Comparison of ENCODE assay signal across 8 mouse cellular contexts in genomic region chr11:75133951-75134350, GRCm38 (mm10). TPM values are rescaled to one million over a fixed set of nuclear protein-coding genes. Genes with fewer than 3 reads are reported as not detected.
DNase-seq lines count a peak whose midpoint lies in the region; ATAC-seq and TF ChIP-seq lines count a peak whose summit lies in the region.

No protein-coding gene starts in this region.

- no peak overlapping the region for H3K4me3 ChIP-seq in gastrocnemius, adult 2 months
- no peak overlapping the region for H3K4me3 ChIP-seq in embryonic facial prominence, embryonic 14.5 days (ENCODE audit: low read depth, low read length)
- H3K4me3 ChIP-seq in limb, embryonic 15.5 days = no peak overlapping the region

- ATAC-seq in embryonic facial prominence, embryonic 14.5 days (ENCODE audit: low read depth) = peak; percentile 66; the same call in 1 of the 2 replicates
- no peak for ATAC-seq in limb, embryonic 15.5 days (ENCODE audit: insufficient number of reproducible peaks, low FRiP score, low TSS enrichment, low read depth)
- no peak for ATAC-seq in megakaryocyte-erythroid progenitor cell, adult 5-6 weeks (replicated peaks; ENCODE audit: low FRiP score, low TSS enrichment, poor library complexity, severe bottlenecking)
- no peak for ATAC-seq in cerebellum, adult (ENCODE audit: insufficient number of reproducible peaks, low FRiP score, low TSS enrichment)

- no peak overlapping the region for H3K4me2 ChIP-seq in embryonic facial prominence, embryonic 14.5 days (ENCODE audit: low read depth, low read length)
- no peak overlapping the region; the same call in 1 of the 2 replicates for H3K4me2 ChIP-seq in limb, embryonic 15.5 days

- no peak overlapping the region for H3K9ac ChIP-seq in embryonic facial prominence, embryonic 14.5 days (ENCODE audit: low read depth, low read length)
- H3K9ac ChIP-seq in limb, embryonic 15.5 days = no peak overlapping the region

- H3K4me1 ChIP-seq in embryonic facial prominence, embryonic 14.5 days (ENCODE audit: control insufficient read depth, insufficient read depth, low read length) = peaks cover 28% of the 10 kb centered on the region
- H3K4me1 ChIP-seq in limb, embryonic 15.5 days = peaks cover 64% of the 10 kb centered on the region

- H3K36me3 ChIP-seq in embryonic facial prominence, embryonic 14.5 days (ENCODE audit: control insufficient read depth, insufficient read depth, low read length) = no peaks in the 10 kb centered on the region
- no peaks in the 10 kb centered on the region for H3K36me3 ChIP-seq in limb, embryonic 15.5 days

- peak overlapping the region; percentile 77 for H3K27ac ChIP-seq in gastrocnemius, adult 2 months
- H3K27ac ChIP-seq in embryonic facial prominence, embryonic 14.5 days (replicated peaks; ENCODE audit: low read depth, low read length) = peak overlapping the region; percentile 63; the same call in 1 of the 2 replicates
- peak overlapping the region; percentile 72 for H3K27ac ChIP-seq in limb, embryonic 15.5 days

- no peak for TF ChIP-seq CTCF in gastrocnemius, adult 2 months (IDR thresholded peaks at IDR 0.05)

- intact Hi-C loops in gastrocnemius, adult 2 months (cut with DNase I) = no loop called here
- intact Hi-C loops in gastrocnemius, postnatal 36 days (cut with DNase I) = no loop called here
- intact Hi-C loops in heart, postnatal 36 days (cut with DNase I) = loop anchor here (2.0 kb wide), 2 partner anchors 15 to 31 kb away; no protein-coding TSS in a partner anchor

- no peaks in the 10 kb centered on the region for H3K27me3 ChIP-seq in embryonic facial prominence, embryonic 14.5 days (replicated peaks; ENCODE audit: control insufficient read depth, insufficient read depth, low read length)
- H3K27me3 ChIP-seq in limb, embryonic 15.5 days = no peaks in the 10 kb centered on the region

- peak; percentile 59 for DNase-seq in gastrocnemius, adult 2 months
- no peak for DNase-seq in gastrocnemius, postnatal 36 days
- DNase-seq in embryonic facial prominence, embryonic 14.5 days (ENCODE audit: low spot score) = peak; percentile 85
- peak; percentile 44 to 49 for DNase-seq in heart, postnatal 36 days
- DNase-seq in testis, postnatal 10 days (ENCODE audit: low spot score) = peak; percentile 66

- H3K9me3 ChIP-seq in embryonic facial prominence, embryonic 14.5 days (ENCODE audit: control insufficient read depth, low read length) = no peaks in the 10 kb centered on the region
- H3K9me3 ChIP-seq in limb, embryonic 15.5 days = no peaks in the 10 kb centered on the region

- 2% methylated on average over 2 of the region's 2 CpGs for WGBS in embryonic facial prominence, embryonic 14.5 days
- 3% methylated on average over 2 of the region's 2 CpGs for WGBS in limb, embryonic 15.5 days

RNA-seq across cellular contexts. Expression of gene Hic1, which starts 35.4 kb away (rescaled TPM):
- 1 to 10 TPM; 4.6 to 6.6 TPM for total RNA-seq in gastrocnemius, adult 2 months (2021)
- total RNA-seq in gastrocnemius, postnatal 36 days (2021) = 1 to 10 TPM; 5.1 to 7.2 TPM
- 13.1 and 17.8 TPM in 2 replicates for polyA plus RNA-seq in embryonic facial prominence, embryonic 14.5 days (2014; fragmentation: Nextera tagmentation; extraction: Ambion mirVana)
- 10 to 100 TPM; 14.8 to 22.8 TPM for total RNA-seq in heart, postnatal 36 days (2021)
- polyA plus RNA-seq in limb, embryonic 15.5 days (2015; fragmentation: Nextera tagmentation; extraction: Ambion mirVana) = 17.2 and 21.2 TPM in 2 replicates
- 0.17 TPM in 1 of 2 replicates, not detected in the other for total RNA-seq in megakaryocyte-erythroid progenitor cell, adult 5-6 weeks (2014; fragmentation: Nextera tagmentation)
- total RNA-seq in megakaryocyte-erythroid progenitor cell, adult 5-6 weeks (2017) = 0.52 TPM in 1 of 2 replicates, not detected in the other

RNA-seq across cellular contexts. Expression of gene Ovca2, which starts 44.7 kb away (rescaled TPM):
- total RNA-seq in gastrocnemius, adult 2 months (2021) = 1 to 10 TPM; 2.5 to 3.6 TPM
- 1 to 10 TPM; 2.4 to 3.0 TPM for total RNA-seq in gastrocnemius, postnatal 36 days (2021)
- 23.1 and 26.5 TPM in 2 replicates for polyA plus RNA-seq in embryonic facial prominence, embryonic 14.5 days (2014; fragmentation: Nextera tagmentation; extraction: Ambion mirVana)
- 1 to 10 TPM; 5.3 to 7.2 TPM for total RNA-seq in heart, postnatal 36 days (2021)
- polyA plus RNA-seq in limb, embryonic 15.5 days (2015; fragmentation: Nextera tagmentation; extraction: Ambion mirVana) = 22.5 and 23.3 TPM in 2 replicates
- total RNA-seq in megakaryocyte-erythroid progenitor cell, adult 5-6 weeks (2014; fragmentation: Nextera tagmentation) = 18.8 and 21.3 TPM in 2 replicates
- 17.6 and 29.0 TPM in 2 replicates for total RNA-seq in megakaryocyte-erythroid progenitor cell, adult 5-6 weeks (2017)

RNA-seq across cellular contexts. Expression of gene Dph1, which starts 57.1 kb away (rescaled TPM):
- total RNA-seq in gastrocnemius, adult 2 months (2021) = 1 to 10 TPM; 5.5 to 6.2 TPM
- total RNA-seq in gastrocnemius, postnatal 36 days (2021) = 1 to 10 TPM; 4.9 to 5.2 TPM
- 22.5 and 23.8 TPM in 2 replicates for polyA plus RNA-seq in embryonic facial prominence, embryonic 14.5 days (2014; fragmentation: Nextera tagmentation; extraction: Ambion mirVana)
- total RNA-seq in heart, postnatal 36 days (2021) = 1 to 10 TPM; 9.0 to 9.7 TPM
- polyA plus RNA-seq in limb, embryonic 15.5 days (2015; fragmentation: Nextera tagmentation; extraction: Ambion mirVana) = 21.1 and 23.3 TPM in 2 replicates
- total RNA-seq in megakaryocyte-erythroid progenitor cell, adult 5-6 weeks (2014; fragmentation: Nextera tagmentation) = 22.3 and 25.0 TPM in 2 replicates
- 13.3 and 14.2 TPM in 2 replicates for total RNA-seq in megakaryocyte-erythroid progenitor cell, adult 5-6 weeks (2017)

RNA-seq across cellular contexts. Expression of gene Rtn4rl1, which starts 59.6 kb away (rescaled TPM):
- total RNA-seq in gastrocnemius, adult 2 months (2021) = 1 to 10 TPM in 1 of 2 experiments, under 1 TPM in 1; 0.54 to 1.1 TPM
- total RNA-seq in gastrocnemius, postnatal 36 days (2021) = 1 to 10 TPM; 1.0 TPM
- 4.9 TPM in 2 replicates for polyA plus RNA-seq in embryonic facial prominence, embryonic 14.5 days (2014; fragmentation: Nextera tagmentation; extraction: Ambion mirVana)
- total RNA-seq in heart, postnatal 36 days (2021) = 10 to 100 TPM in 1 of 2 experiments, 1 to 10 TPM in 1; 6.0 to 10.0 TPM
- polyA plus RNA-seq in limb, embryonic 15.5 days (2015; fragmentation: Nextera tagmentation; extraction: Ambion mirVana) = 4.9 and 5.8 TPM in 2 replicates
- not detected in 2 replicates for total RNA-seq in megakaryocyte-erythroid progenitor cell, adult 5-6 weeks (2014; fragmentation: Nextera tagmentation)
- total RNA-seq in megakaryocyte-erythroid progenitor cell, adult 5-6 weeks (2017) = 0.80 TPM in 1 of 2 replicates, not detected in the other

Comparison
In these comparisons a context has a peak if more than half of its experiments do, and no peak if none do; other contexts are left out.
1. DNase-seq: peak in gastrocnemius, adult 2 months (single experiment), embryonic facial prominence, embryonic 14.5 days (single experiment), heart, postnatal 36 days (2 of 2) and testis, postnatal 10 days (single experiment); none in gastrocnemius, postnatal 36 days (0 of 2).
2. Peak in every context shown above with its lines, with median percentiles within 50 percentile points of each other: H3K27ac ChIP-seq.